Mouse (Mus musculus) lung, embryonic 15.5 days (tissue): Measurements from ENCODE around the gene Dhx34. TPM values are rescaled to one million over a fixed set of nuclear protein-coding genes. Genes with fewer than 3 reads are reported as not detected.
A peak's percentile ranks its signal among the peaks of the same experiment; 100 is the strongest.
"Not testable (repeated sequence)": the region's sequence is repeated elsewhere in the genome, so short reads cannot be mapped to it uniquely, and the experiment has no call there.

ENCODE experiments used
- ATAC-seq: fragments of 200-750 bp; cut with Nextera tagmentation; 2 replicates; pipeline ENCODE4 v1.8.0; 2017; ENCODE audit warnings: moderate number of reproducible peaks, borderline replicate concordance; ENCODE audit not compliant: low FRiP score, low TSS enrichment; ENCODE audit errors: extremely low read depth
- H3K27ac ChIP-seq: fragments of 300-500 bp; sonication (generic); 2 replicates; pipeline ENCODE4 v1.5.1; 2015; ENCODE audit warnings: moderate library complexity, mild to moderate bottlenecking, inconsistent platforms
- H3K27me3 ChIP-seq: fragments of 300-500 bp; sonication (generic); 2 replicates; pipeline ENCODE4 v1.6.1; 2015; ENCODE audit warnings: inconsistent platforms
- H3K36me3 ChIP-seq: fragments of 300-500 bp; sonication (generic); 2 replicates; pipeline ENCODE4 v1.6.1; 2015; ENCODE audit warnings: inconsistent platforms
- H3K4me1 ChIP-seq: fragments of 300-500 bp; sonication (generic); 2 replicates; pipeline ENCODE4 v1.6.1; 2015; ENCODE audit warnings: inconsistent platforms
- H3K4me2 ChIP-seq: fragments of 300-500 bp; sonication (generic); 2 replicates; pipeline ENCODE4 v1.6.1; 2015; ENCODE audit warnings: inconsistent platforms, mild to moderate bottlenecking, moderate library complexity
- H3K4me3 ChIP-seq: fragments of 300-500 bp; sonication (generic); 2 replicates; pipeline ENCODE4 v1.5.1; 2015; ENCODE audit warnings: mild to moderate bottlenecking, inconsistent platforms
- H3K9ac ChIP-seq: fragments of 300-500 bp; sonication (generic); 2 replicates; pipeline ENCODE4 v1.6.1; 2015; ENCODE audit warnings: inconsistent platforms
- H3K9me3 ChIP-seq: fragments of 300-500 bp; sonication (generic); 2 replicates; pipeline ENCODE4 v1.6.1; 2016; ENCODE audit warnings: inconsistent platforms
- WGBS: fragments of 180-500 bp; shearing (Covaris S2); methylation state at CpG from one replicate; pipeline ENCODE4 v1.1.7; 2015; 5-methylcytosine and 5-hydroxymethylcytosine counted together
- polyA plus RNA-seq: library from polyadenylated mRNA; unstranded; fragments of >200 nt; fragmentation: Nextera tagmentation; extraction: Ambion mirVana; gene quantifications from 2 replicates; pipeline ENCODE4 v1.2.1, GENCODE M21; 2015

The Dhx34 gene
- 13.4 and 15.3 TPM in 2 replicates for polyA plus RNA-seq

DNA sequence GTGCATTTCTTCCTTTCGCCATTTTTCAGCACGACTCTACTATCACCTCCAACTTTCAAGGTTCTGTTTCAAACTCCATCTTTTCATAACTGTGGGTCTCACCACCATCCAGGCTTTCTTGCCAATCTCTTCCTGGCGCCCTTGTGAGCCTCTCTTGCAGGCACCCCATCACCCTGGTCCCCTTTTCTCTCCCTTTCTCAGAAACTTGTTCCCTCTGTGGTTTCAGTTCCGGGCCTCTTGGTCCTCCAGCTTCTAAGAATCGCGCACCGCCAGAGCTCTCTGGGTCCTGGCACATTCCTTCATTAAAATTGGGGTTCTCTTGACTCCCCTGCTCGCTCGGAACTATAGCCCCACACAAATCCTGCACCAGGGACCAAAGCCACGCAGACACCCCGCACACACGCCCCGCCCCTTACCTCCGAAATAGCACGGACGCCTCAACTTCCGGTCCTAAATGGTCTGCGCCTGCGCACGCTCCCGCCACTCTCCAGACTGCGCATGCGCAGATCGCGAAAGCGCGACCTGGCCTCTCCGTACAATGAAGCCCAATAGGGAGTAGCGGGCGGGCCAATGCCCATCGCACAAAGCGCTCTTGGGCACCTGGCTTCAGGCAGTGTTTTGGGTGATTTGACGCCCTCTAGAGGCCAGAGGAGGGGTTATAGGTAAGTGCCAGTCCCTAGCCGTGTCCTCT lies at the start of gene Dhx34:
Gene Dhx34 (minus strand): TSS at position 456 of the 691 bp plus-strand sequence.
- Histone ChIP-seq H3K9ac (peak within 1 kb of the TSS; percentile 70), H3K4me2 (peak within 1 kb of the TSS; percentile 64), H3K4me1 (peaks cover 10% of the 10 kb centered on the region), H3K4me3 (peak within 1 kb of the TSS; percentile 61), H3K27me3 (no peaks in the 10 kb centered on the region; the same call in 1 of the 2 replicates), H3K27ac (peak within 1 kb of the TSS; percentile 73), H3K9me3 (no peaks in the 10 kb centered on the region), H3K36me3 (peaks cover 8% of the 10 kb centered on the region)
- peak; percentile 96 for ATAC-seq
- 1% methylated on average over 34 of the region's 34 CpGs for WGBS

DNA sequence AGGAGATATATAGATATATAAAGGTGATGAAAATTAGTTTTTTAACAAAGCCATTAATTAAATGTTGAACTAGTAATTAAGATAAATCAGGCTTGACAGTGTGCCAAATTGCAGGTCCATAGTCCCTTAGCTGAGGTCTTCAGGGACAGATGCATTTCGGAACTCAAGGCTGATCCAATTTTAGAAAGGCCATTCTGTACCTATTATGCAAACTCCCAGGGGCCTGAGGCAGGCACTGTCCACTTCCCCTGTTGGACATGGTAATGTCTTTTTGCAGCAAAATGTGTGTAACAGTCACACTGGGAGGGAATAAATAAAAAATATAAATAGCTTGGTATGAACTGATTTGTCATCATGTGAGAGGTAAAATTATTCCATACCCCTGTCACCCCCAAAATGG lies 49.3 kb upstream of the Dhx34 start:
- H3K4me1 ChIP-seq: peaks cover 27% of the 10 kb centered on the region
- no peaks in the 10 kb centered on the region for H3K9me3 ChIP-seq
- H3K4me2 ChIP-seq: no peak overlapping the region
- H3K9ac ChIP-seq: no peak overlapping the region
- H3K27ac ChIP-seq: no peak overlapping the region
- no peak for ATAC-seq
- peaks cover 12% of the 10 kb centered on the region for H3K36me3 ChIP-seq
- no peaks in the 10 kb centered on the region for H3K27me3 ChIP-seq
- 86% methylated on average over 1 of the region's 1 CpGs for WGBS
- H3K4me3 ChIP-seq: no peak overlapping the region

DNA sequence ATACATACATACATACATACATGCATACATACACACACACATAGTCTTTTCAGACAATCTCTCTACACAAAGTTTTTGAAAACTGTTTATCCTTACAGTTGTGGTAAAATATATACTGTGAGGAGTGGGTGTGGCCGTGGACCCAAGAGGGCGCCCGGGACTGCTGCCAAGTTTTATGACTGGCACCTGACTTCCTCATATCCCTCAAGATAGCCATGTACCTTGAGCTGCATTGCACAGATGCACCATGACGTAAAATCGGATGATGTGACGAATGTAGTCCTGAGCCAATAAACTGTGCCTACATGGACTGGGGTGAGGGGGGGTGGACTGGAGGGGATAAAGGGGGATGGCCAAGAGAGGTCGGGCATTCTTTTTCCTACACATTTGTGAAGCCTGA lies 44.8 kb upstream of the Dhx34 start:
- H3K4me3 ChIP-seq, H3K9ac ChIP-seq, H3K27ac ChIP-seq, H3K9me3 ChIP-seq, H3K36me3 ChIP-seq, H3K4me1 ChIP-seq, H3K27me3 ChIP-seq, H3K4me2 ChIP-seq, ATAC-seq: not testable (repeated sequence)
- 74% methylated on average over 7 of the region's 7 CpGs for WGBS

DNA sequence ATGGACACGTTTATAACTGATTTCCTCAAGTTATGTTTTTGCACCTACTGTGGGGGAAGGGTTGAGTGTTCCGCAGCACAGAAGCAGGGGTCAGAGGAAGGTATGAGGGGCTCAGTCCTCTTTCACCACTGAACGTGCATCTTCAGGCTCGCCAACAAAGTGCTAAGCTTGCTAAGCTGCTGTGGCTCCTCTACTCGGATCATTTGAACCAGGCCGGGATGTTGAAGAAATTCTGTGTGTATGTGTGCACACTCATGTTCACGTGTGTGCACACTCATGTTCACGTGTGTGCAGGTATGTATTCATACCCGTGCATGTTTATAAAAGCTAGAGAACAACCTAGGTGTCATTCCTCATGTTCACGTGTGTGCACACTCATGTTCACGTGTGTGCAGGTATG lies 44.0 kb upstream of the Dhx34 start:
- H3K4me3 ChIP-seq: no peak overlapping the region
- no peaks in the 10 kb centered on the region for H3K36me3 ChIP-seq
- no peak overlapping the region for H3K27ac ChIP-seq
- no peak overlapping the region for H3K9ac ChIP-seq
- H3K9me3 ChIP-seq: no peaks in the 10 kb centered on the region
- no peak for ATAC-seq
- WGBS: 82% methylated on average over 11 of the region's 11 CpGs
- no peaks in the 10 kb centered on the region for H3K27me3 ChIP-seq
- H3K4me1 ChIP-seq: no peaks in the 10 kb centered on the region
- H3K4me2 ChIP-seq: no peak overlapping the region

DNA sequence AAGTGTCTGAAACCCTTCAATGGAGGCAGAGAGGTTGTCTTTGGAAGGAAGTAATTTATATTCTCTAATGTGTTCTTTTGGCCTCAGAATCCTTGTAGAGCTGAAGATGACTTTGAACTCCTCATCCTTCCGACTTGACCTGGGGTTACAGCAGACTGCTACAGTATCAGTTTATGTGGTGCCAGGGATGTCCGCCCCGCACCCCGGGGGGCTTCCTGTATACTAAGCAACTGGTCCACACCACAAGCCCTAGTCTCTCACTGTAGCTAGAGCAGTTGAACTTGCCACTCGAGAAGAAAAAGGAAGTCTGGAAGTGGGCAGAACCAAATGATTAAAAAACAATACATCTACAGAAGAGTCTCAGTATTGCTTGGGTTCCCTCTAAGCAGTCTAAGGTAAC lies 42.0 kb upstream of the Dhx34 start:
- Histone ChIP-seq H3K4me2 (no peak overlapping the region), H3K27me3 (no peaks in the 10 kb centered on the region)
- 77% methylated on average over 5 of the region's 5 CpGs for WGBS

DNA sequence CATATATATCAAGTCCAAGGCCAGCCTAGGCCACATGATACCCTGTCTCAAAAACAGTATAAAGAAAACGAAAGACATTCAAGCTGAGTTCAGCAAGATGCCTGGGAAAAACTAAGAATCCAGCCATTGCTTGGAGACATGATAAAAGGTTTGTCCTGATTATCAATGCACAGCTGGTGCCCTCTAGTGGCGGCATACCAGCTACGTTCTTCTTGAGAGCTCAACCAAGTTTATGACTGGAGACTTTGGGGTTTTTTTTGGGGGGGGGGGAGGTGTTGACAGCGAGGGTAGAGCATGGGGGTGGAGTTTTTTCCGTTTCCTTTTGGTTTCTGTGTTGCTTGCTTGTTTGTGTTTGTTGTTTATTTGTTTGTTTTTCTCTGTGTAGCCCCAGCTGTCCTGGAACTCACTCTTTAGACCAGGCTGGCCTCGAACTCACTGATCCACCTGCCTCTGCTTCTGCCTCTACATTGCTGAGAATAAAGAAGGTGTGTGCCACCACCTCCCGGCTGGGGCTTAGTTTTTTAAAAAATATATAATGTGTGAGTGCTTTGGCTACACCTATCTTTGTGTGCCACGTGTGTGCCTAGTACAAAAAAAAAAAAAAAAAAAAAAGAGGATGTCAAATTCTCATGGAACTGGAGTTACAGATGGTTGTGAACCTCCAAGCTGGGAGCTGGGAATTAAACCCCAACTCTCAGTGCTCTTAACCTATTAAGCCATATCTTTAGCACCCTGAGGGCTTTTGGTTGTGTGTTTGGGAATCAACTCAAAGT lies 41.4 kb upstream of the Dhx34 start:
- H3K4me2 ChIP-seq: no peak overlapping the region
- no peak overlapping the region for H3K9ac ChIP-seq
- 27% methylated on average over 8 of the region's 8 CpGs for WGBS
- H3K4me3 ChIP-seq: no peak overlapping the region
- no peaks in the 10 kb centered on the region for H3K36me3 ChIP-seq
- H3K4me1 ChIP-seq: no peaks in the 10 kb centered on the region
- H3K9me3 ChIP-seq: no peaks in the 10 kb centered on the region
- no peak overlapping the region for H3K27ac ChIP-seq
- ATAC-seq: no peak
- no peaks in the 10 kb centered on the region for H3K27me3 ChIP-seq

More for the DNA sequence above, 42.0 kb upstream of the Dhx34 start:
- H3K36me3 ChIP-seq: no peaks in the 10 kb centered on the region
- no peak overlapping the region for H3K27ac ChIP-seq
- H3K9ac ChIP-seq: no peak overlapping the region
- H3K9me3 ChIP-seq: no peaks in the 10 kb centered on the region
- no peaks in the 10 kb centered on the region for H3K4me1 ChIP-seq
- H3K4me3 ChIP-seq: no peak overlapping the region
- no peak for ATAC-seq

DNA sequence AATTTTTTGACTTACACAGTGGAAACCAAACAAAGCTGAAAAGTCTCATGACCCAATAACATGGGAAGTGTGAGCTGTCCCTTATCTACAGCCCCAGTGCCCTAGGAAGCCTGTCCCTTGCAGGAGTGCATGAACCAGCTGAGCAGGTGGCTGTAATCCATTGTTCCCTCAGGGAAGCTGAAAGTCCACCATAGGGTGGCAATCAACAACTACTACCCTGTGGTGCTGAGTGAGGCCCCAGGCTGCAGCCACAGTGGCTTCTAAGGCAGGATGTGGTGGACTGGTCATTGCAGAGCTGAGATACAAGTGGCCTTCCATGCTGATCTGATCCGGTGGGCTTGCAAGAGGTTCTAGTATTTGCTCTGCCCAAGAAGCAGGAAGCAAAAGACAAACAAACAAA lies 39.3 kb upstream of the Dhx34 start:
- no peak overlapping the region for H3K9ac ChIP-seq
- no peak overlapping the region for H3K4me3 ChIP-seq
- H3K4me2 ChIP-seq: no peak overlapping the region
- H3K4me1 ChIP-seq: no peaks in the 10 kb centered on the region
- ATAC-seq: no peak
- no peaks in the 10 kb centered on the region for H3K27me3 ChIP-seq
- no peak overlapping the region for H3K27ac ChIP-seq
- no peaks in the 10 kb centered on the region for H3K36me3 ChIP-seq
- no peaks in the 10 kb centered on the region for H3K9me3 ChIP-seq
- 62% methylated on average over 1 of the region's 1 CpGs for WGBS

DNA sequence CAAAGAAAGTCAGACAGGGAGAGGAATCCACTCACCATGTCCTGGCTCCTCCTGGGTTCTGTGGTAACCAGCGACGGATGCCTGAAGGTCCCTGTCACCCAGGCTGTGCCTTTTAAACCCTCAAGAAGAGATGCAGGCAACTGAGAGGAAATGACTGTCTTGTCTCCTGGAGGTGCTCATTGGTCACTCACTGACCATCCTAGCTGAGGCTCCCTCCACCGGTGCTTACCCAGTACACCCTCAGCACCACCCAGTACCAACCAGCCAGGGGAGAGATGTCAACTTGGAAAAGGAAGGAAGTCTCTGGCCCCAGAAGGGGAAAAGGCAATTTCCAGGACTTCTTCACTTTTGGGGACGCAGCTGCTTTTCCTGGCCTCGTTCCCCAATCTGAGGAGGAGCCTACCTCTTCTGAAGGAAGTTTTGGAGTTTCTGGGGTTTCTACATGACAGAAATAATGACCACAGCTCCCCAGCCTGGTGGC lies 37.3 kb upstream of the Dhx34 start, which contains the start of gene C5ar1:
Gene C5ar1 (minus strand): TSS at position 431 of the 481 bp plus-strand sequence.
- H3K4me2 ChIP-seq: no peak within 1 kb of the TSS
- no peaks in the 10 kb centered on the region for H3K27me3 ChIP-seq
- WGBS: 86% methylated on average over 5 of the region's 5 CpGs
- no peaks in the 10 kb centered on the region for H3K4me1 ChIP-seq
- no peak for ATAC-seq
- no peak within 1 kb of the TSS for H3K4me3 ChIP-seq
- H3K27ac ChIP-seq: no peak within 1 kb of the TSS
- no peak within 1 kb of the TSS for H3K9ac ChIP-seq
- H3K9me3 ChIP-seq: no peaks in the 10 kb centered on the region
- no peaks in the 10 kb centered on the region for H3K36me3 ChIP-seq

DNA sequence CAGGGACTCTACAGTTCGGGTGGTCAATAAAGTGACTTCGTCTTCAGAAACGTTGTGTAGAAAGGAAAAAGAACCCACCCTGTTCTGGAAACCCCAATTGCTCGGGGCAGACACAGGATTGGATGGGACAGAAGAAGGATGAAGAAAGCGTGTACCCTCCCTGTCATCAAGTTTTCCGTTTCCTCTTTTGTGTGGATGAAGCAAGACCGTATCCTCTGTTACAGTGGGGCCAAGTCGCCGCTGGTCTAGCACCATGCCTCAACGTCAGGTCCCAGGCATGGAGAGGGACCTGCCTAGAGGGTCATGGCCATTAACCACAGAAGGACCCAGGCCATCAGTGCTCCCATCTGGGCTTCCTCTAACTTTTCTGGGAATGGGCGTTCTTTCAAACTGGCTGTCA lies 36.0 kb upstream of the Dhx34 start:
- no peaks in the 10 kb centered on the region for H3K4me1 ChIP-seq
- no peak overlapping the region for H3K9ac ChIP-seq
- no peaks in the 10 kb centered on the region for H3K36me3 ChIP-seq
- no peaks in the 10 kb centered on the region for H3K9me3 ChIP-seq
- ATAC-seq: no peak
- H3K27me3 ChIP-seq: no peaks in the 10 kb centered on the region
- no peak overlapping the region for H3K27ac ChIP-seq
- no peak overlapping the region for H3K4me2 ChIP-seq
- WGBS: 89% methylated on average over 11 of the region's 11 CpGs
- no peak overlapping the region for H3K4me3 ChIP-seq

DNA sequence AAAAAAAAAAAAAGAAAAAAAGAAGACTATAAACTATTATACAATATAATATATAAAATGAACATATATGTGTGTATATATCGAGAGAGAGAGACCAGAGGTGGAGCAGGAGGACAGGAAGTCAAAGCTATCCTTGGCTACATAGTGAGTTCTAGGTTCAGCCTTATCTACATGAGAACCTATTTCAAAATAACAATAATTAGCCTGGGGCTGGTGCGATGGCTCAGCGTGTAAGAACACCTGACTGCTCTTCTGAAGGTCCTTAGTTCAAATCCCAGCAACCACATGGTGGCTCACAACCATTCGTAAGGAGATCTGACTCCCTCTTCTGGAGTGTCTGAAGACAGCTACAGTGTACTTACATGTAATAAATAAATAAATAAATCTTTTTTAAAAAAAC lies 34.1 kb upstream of the Dhx34 start:
- H3K4me1 ChIP-seq, ATAC-seq, H3K9ac ChIP-seq, H3K27ac ChIP-seq, H3K9me3 ChIP-seq, H3K36me3 ChIP-seq, H3K27me3 ChIP-seq, H3K4me2 ChIP-seq, H3K4me3 ChIP-seq: not testable (repeated sequence)
- WGBS: 80% methylated on average over 4 of the region's 4 CpGs

DNA sequence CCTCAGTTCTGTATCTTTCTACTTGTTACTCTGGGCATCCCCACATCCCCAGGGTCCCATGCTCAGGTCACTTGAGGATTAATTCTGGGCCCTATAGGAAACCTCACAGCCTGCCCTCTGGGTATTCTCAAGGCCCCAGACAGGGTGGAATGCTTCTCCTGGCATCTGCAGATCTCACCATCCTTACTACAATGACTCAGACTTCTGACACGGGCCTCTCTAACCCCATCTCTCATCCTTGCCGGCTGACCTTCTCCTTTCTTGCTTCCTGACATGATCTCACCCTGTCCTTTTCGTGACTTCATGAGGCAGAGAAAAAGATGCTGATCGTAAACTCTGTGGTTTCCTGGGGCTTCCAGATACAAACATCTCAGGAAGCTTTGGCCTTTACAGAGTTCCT lies 32.4 kb upstream of the Dhx34 start:
- Histone ChIP-seq H3K27ac (no peak overlapping the region), H3K4me1 (no peaks in the 10 kb centered on the region), H3K27me3 (no peaks in the 10 kb centered on the region), H3K9me3 (no peaks in the 10 kb centered on the region), H3K9ac (no peak overlapping the region), H3K4me2 (no peak overlapping the region), H3K36me3 (no peaks in the 10 kb centered on the region), H3K4me3 (no peak overlapping the region)
- no peak for ATAC-seq
- WGBS: 38% methylated on average over 4 of the region's 4 CpGs

DNA sequence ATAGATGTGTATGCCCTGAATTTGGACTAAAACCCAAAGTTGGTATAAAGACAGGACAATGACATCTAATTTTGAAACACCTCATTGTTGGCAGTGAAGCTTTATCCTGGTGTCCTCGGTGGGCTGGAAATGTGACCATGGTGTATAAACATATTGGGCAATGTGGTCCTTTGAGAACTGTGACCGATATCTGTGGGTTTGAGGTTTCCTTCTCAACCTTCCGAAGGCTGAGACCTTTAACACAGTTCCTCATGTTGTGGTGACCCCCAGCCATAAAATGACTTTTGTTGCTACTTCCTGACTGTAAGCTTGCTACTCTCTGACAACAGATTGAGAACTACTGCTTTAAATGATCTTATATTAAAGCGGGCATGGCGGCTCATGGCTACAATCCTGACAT lies 28.9 kb upstream of the Dhx34 start:
- no peak overlapping the region for H3K4me2 ChIP-seq

More for the DNA sequence above, 28.9 kb upstream of the Dhx34 start:
- no peaks in the 10 kb centered on the region for H3K36me3 ChIP-seq
- no peaks in the 10 kb centered on the region for H3K27me3 ChIP-seq
- no peak overlapping the region for H3K9ac ChIP-seq
- no peaks in the 10 kb centered on the region for H3K9me3 ChIP-seq
- no peak for ATAC-seq
- H3K4me3 ChIP-seq: no peak overlapping the region
- 72% methylated on average over 5 of the region's 5 CpGs for WGBS
- no peaks in the 10 kb centered on the region for H3K4me1 ChIP-seq
- no peak overlapping the region for H3K27ac ChIP-seq
